Mouse (Mus musculus): ENCODE data around the gene Serinc1.

Gene Serinc1

DNA sequence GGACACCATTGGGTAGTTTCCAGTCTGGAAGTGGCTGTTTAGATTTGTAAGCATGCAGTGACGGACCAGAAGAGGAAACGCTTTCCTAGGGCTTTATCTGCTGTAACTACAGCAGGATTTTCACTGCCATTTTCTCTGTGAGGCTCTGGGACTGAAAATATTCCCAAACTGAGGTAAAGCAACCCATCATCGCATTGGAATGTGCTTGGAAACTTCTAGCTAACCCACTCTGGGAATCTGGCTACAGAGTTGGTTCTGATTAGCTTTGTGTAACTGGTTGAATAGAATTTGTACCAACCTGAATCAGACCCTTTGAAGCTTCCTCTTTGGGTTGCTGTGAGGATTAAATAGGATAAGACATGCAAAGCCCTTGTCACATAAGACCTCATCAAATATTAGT is 47.6 kb downstream of the Serinc1 start:
- no peak for DNase-seq (ENCODE audit: low read depth)

DNA sequence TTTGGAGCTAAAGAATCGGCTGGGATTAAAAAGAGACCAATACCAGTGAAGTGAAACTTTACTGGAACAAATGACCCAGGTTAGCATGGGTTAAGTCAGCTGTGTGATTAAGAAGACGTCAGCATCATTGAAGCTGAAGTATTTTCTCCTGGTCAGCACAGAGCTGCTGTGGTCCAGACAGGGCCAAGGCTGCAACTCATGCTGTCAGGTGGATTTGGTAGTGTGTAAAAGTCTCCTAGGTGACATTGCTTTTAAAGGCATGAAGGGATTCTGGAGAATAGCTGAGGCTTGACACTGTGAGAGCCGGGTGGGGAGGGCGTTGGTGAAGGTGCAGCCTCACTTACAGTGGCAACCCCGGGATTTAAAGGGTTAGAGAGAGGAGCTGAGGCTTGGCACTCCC is 50.6 kb downstream of the Serinc1 start:
- DNase-seq (ENCODE audit: low read depth) = no peak

DNA sequence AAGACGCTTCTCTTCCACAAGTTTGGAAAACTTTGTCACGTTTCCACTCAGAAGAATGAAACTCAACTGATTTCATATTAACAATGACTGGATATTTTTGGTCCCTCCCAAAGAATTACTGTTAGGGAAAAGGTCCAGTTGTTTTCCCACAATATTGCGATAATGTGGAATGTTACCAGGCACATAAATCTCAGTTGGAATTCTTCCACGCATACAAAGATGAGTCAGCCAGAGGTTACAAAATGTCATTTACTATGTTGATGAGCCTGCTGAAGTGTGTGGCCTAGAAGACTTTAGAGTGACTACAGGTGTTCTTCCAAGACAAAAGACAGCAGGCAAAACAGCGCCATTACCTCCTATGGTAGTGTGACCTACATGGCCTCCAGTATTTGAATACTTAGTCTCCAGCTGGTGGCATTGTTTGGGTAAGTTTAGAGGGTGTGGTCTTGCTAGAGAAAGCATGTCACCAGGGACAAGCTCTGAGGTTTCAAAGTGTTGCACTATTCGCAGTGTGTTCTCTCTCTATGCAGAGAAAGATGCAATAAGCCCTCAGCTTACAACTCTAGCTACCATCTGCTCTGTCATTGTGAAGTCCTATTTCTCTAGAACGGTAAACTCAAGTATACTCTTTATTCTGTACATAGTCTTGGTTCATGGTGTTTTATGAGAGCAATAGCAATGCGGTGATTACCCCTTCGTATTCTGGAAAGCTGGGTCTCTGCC is 55.0 kb downstream of the Serinc1 start:
- no peak for DNase-seq (ENCODE audit: low read depth)

Measured in fibroblast of lung, adult 2 months (primary cell).